Mouse (Mus musculus) hindbrain, embryonic 11.5 days (tissue): ENCODE data around the gene Cadps2. TPM values are rescaled to one million over a fixed set of nuclear protein-coding genes. Genes with fewer than 3 reads are reported as not detected.
A peak's percentile ranks its signal among the peaks of the same experiment; 100 is the strongest.

Experiments used
- ATAC-seq: fragments of 200-750 bp; cut with Nextera tagmentation; 2 replicates; pipeline ENCODE4 v1.8.0; 2017; ENCODE audit warnings: mild to moderate bottlenecking, moderate TSS enrichment, moderate library complexity; ENCODE audit not compliant: low FRiP score
- DNase-seq: peaks from one replicate; pipeline ENCODE4 v3.0.0-alpha.2; 2015; ENCODE audit warnings: low spot score
- H3K27ac ChIP-seq: fragments of 300-500 bp; sonication (generic); 2 replicates; pipeline ENCODE4 v1.5.1; 2014; ENCODE audit warnings: mild to moderate bottlenecking, low read depth, low read length
- H3K27me3 ChIP-seq: fragments of 300-500 bp; sonication (generic); 2 replicates; pipeline ENCODE4 v1.6.1; 2014; ENCODE audit warnings: mild to moderate bottlenecking, low read length, moderate library complexity, mixed read lengths; ENCODE audit not compliant: control insufficient read depth, insufficient read depth
- H3K36me3 ChIP-seq: fragments of 300-500 bp; sonication (generic); 2 replicates; pipeline ENCODE4 v1.6.1; 2014; ENCODE audit warnings: mild to moderate bottlenecking, low read length, moderate library complexity, mixed read lengths; ENCODE audit not compliant: control insufficient read depth, insufficient read depth
- H3K4me1 ChIP-seq: fragments of 300-500 bp; sonication (generic); replicated peaks from 2 replicates; pipeline ENCODE4 v1.6.1; 2014; ENCODE audit warnings: low read length, mixed read lengths; ENCODE audit not compliant: control insufficient read depth, insufficient read depth
- H3K4me2 ChIP-seq: fragments of 300-500 bp; sonication (generic); replicated peaks from 2 replicates; pipeline ENCODE4 v1.6.1; 2014; ENCODE audit warnings: mild to moderate bottlenecking, low read depth, low read length
- H3K4me3 ChIP-seq: fragments of 300-500 bp; sonication (generic); 2 replicates; pipeline ENCODE4 v1.5.1; 2014; ENCODE audit warnings: low read depth, low read length
- H3K9ac ChIP-seq: fragments of 300-500 bp; sonication (generic); 2 replicates; pipeline ENCODE4 v1.6.1; 2014; ENCODE audit warnings: low read depth, low read length
- H3K9me3 ChIP-seq: fragments of 300-500 bp; sonication (generic); 2 replicates; pipeline ENCODE4 v1.6.1; 2016; ENCODE audit warnings: low read length; ENCODE audit not compliant: control insufficient read depth
- WGBS: fragments of 180-500 bp; shearing (Covaris S2); extraction: QIAGEN DNeasy Blood & Tissue Kit; methylation state at CpG from one replicate; pipeline ENCODE4 v1.1.7; 2014; 5-methylcytosine and 5-hydroxymethylcytosine counted together
- polyA plus RNA-seq: library from polyadenylated mRNA; unstranded; fragments of >200 nt; fragmentation: Nextera tagmentation; extraction: Ambion mirVana; gene quantifications from 2 replicates; pipeline ENCODE4 v1.2.1, GENCODE M21; 2014

Cadps2 gene
- polyA plus RNA-seq, result 2.2 and 2.4 TPM in 2 replicates

DNA sequence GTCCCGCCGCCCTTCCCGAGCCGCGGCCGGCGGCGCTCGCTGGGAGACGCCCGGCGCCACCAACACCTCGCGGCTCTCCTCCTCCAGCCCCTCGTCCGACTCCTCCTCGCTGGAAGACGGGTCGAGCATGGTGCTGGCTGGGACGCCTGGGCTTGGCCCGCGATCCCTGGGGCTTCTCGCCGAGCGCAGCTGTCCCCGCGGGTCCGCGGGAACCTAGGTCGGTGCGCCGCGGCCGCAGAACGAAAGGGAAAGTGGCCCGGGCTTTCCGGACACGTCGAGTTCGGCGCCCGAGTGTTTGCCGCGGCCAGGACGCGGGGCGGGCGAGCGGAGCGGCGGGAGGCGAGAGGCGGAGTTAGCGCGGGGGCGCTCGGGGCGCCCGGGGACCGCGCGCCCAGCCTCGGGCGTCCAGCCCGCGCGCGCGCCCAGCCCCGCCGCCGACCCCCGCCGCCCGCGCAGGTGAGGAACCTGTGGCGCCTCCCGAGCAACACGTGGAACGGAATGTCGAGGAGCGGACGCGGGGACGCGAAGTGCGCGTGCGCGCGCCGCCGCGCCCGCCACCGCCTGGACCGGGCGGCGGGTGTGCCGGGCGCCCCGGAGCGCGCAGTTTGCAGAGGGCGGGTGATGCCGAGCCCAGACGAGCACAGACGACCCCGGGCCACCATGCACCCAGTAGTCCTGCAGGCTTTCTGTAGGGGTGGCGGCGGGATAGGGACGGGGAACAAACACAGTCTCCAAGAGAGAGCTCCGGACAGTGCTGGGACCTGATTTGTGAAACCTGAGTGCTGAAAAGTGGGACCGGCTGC lies at the start of gene Cadps2:
TSS of gene Cadps2 (minus strand) at position 413 of the 803 bp plus-strand sequence.
- peak; percentile 68 for DNase-seq

DNA sequence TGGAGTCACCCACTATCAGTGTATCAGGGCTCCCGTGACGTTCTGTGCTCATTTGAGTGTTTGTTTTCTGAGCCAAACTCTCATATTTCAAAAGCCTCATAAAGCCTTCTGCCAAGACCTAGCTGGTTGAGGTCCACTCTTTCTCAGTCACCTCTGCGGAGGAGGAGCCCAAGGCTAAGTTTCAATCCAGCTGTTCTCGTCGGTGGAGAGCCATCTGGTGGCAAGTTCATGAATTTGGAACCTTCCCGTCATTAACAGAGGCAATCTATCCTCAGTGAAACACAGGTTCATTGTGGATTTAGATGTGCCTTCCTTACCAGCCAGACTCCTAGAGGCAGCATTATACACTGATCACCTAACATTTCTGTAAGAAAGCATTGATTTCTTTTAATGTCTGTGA lies 47.2 kb upstream of the Cadps2 start:
- no peak overlapping the region for H3K4me3 ChIP-seq
- no peak overlapping the region for H3K9ac ChIP-seq
- 19% methylated on average over 6 of the region's 6 CpGs for WGBS
- H3K9me3 ChIP-seq, result no peaks in the 10 kb centered on the region
- no peaks in the 10 kb centered on the region for H3K27me3 ChIP-seq
- no peak overlapping the region for H3K27ac ChIP-seq
- H3K4me2 ChIP-seq, result no peak overlapping the region
- H3K36me3 ChIP-seq, result no peaks in the 10 kb centered on the region
- peak; percentile 41 for DNase-seq
- no peaks in the 10 kb centered on the region for H3K4me1 ChIP-seq
- peak; percentile 49 for ATAC-seq

More for the DNA sequence above, at the start of gene Cadps2:
- Histone ChIP-seq H3K9ac (peak within 1 kb of the TSS; percentile 54; the same call in 1 of the 2 replicates), H3K9me3 (no peaks in the 10 kb centered on the region), H3K36me3 (no peaks in the 10 kb centered on the region), H3K4me2 (peak within 1 kb of the TSS; percentile 77), H3K4me1 (peaks cover 3% of the 10 kb centered on the region; the same call in 1 of the 2 replicates), H3K27ac (no peak within 1 kb of the TSS), H3K27me3 (peaks cover 11% of the 10 kb centered on the region; the same call in 1 of the 2 replicates), H3K4me3 (peak within 1 kb of the TSS; percentile 53)
- WGBS, result under 1% methylated on average over 79 of the region's 114 CpGs
- ATAC-seq, result peak; percentile 84

DNA sequence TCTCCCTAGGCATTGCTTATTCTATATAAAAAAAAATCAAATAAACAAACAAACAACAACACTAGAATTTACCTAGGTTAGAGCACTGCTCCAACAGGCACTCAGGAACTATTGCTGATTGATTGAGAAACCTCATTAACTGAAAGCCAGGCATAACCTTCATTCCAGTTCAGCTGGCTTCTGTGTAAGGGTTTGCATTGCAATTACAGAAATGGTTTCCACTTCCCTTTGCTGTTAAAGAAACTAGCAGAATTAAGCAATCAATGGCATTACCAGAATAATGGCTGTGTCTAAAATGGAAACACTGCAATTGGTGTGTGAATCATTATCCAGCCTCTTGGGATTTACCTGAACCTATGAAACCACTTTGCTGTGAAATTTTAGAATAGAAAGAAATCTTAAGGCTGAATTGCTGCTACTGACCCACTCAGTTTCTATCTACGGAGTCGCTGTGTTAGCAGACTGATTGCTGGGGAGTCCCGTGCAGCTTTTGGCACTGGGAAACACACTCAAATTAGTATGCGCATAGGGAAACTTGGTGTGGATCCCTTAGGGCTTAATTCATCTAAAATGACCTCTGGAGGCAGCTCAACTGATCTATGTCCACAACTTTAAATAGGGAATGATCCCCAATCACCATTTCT lies 37.7 kb upstream of the Cadps2 start:
- ATAC-seq (no peak), DNase-seq (no peak)
- Histone ChIP-seq H3K27ac (no peak overlapping the region), H3K4me1 (no peaks in the 10 kb centered on the region), H3K9ac (no peak overlapping the region), H3K4me3 (no peak overlapping the region), H3K27me3 (no peaks in the 10 kb centered on the region), H3K36me3 (no peaks in the 10 kb centered on the region), H3K4me2 (no peak overlapping the region), H3K9me3 (no peaks in the 10 kb centered on the region)
- WGBS, result 79% methylated on average over 4 of the region's 4 CpGs

DNA sequence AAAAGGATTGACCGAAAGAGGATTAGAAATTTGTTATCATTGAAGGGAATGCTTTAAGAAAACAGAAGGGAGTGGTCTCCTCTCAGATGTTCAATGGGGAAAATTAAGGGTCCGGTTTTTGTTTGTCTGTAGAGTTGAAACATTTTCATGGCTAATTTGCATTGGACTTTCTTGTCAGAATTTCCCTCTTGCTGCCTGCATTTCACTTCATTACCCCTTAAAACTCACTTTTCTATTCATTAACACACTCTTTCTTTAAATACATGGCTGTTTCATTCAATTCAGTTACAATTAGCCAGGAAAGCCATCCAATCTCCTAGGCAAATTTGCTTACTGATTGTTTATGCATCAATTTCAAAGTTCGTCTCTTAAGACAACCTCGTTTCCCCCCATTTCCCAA lies 37.1 kb upstream of the Cadps2 start:
- Histone ChIP-seq H3K9ac (no peak overlapping the region), H3K4me2 (no peak overlapping the region), H3K9me3 (no peaks in the 10 kb centered on the region), H3K4me1 (no peaks in the 10 kb centered on the region), H3K36me3 (no peaks in the 10 kb centered on the region), H3K4me3 (no peak overlapping the region), H3K27ac (no peak overlapping the region), H3K27me3 (no peaks in the 10 kb centered on the region)
- DNase-seq (no peak), ATAC-seq (no peak)
- WGBS, result 79% methylated on average over 4 of the region's 4 CpGs

DNA sequence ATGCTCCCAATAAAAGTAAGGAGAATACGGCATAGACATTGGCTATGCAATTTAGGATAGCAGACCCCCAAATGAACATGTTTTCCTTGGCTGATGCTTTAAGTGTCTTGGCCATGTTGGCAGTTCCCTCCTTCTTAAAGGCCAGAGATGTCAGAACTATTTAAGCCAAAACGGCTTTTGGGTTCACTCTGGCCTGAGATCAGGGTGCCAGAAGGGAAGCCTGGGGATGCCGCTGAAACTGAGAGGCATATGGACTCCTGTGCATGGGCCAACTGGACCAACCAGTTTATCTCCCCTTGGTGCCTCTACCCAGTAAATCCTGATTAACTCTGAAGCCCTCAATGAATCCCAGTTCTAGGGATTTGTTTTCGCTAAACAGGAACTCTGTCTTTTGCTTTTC lies 34.6 kb upstream of the Cadps2 start:
- Histone ChIP-seq H3K4me1 (no peaks in the 10 kb centered on the region), H3K27ac (no peak overlapping the region), H3K27me3 (no peaks in the 10 kb centered on the region), H3K36me3 (no peaks in the 10 kb centered on the region), H3K4me2 (no peak overlapping the region), H3K4me3 (no peak overlapping the region), H3K9me3 (no peaks in the 10 kb centered on the region), H3K9ac (no peak overlapping the region)
- DNase-seq, result no peak
- 92% methylated on average over 4 of the region's 4 CpGs for WGBS
- ATAC-seq, result no peak

DNA sequence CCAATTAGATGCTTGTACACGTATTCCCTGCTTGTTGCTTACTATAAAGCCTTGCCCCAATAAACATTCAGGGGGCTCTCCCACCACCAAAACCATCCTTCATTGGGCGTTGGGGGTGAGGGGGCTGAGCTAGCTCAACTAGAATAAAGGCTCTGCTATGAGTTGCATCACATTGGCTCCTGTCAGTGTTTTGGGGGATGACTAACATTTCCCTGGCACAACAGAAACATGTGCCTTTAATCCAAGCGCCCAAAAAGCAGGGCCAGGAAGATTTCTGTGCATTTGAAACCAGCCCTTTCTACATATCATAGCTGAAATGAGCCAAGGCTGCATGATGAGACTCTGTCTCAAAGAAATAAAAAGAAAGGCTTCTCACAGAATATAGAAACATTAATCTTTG lies 34.0 kb upstream of the Cadps2 start:
- no peaks in the 10 kb centered on the region for H3K4me1 ChIP-seq
- no peak overlapping the region for H3K9ac ChIP-seq
- no peak for ATAC-seq
- H3K4me3 ChIP-seq, result no peak overlapping the region
- H3K4me2 ChIP-seq, result no peak overlapping the region
- DNase-seq, result no peak
- no peaks in the 10 kb centered on the region for H3K9me3 ChIP-seq
- 84% methylated on average over 3 of the region's 3 CpGs for WGBS
- H3K36me3 ChIP-seq, result no peaks in the 10 kb centered on the region
- H3K27ac ChIP-seq, result no peak overlapping the region
- no peaks in the 10 kb centered on the region for H3K27me3 ChIP-seq

DNA sequence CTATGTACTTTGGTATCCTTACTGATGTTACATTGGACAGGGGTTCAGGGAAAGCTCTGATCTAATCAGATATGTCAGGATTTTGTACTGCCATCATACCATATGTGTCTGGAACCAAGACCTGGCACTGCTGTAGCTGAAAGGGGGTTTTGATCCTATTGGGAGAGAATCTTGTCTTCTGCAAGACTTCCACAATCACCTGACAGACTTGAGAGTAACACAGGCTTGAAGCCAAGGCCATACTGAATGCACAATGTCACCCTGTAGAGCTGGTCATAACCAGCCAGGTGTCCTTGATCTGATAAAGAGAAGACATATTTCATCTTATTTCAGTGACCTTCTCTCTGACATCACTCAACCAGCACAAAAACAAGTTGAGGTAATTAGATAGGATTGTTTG lies 30.8 kb upstream of the Cadps2 start:
- Histone ChIP-seq H3K4me1 (no peaks in the 10 kb centered on the region), H3K27ac (no peak overlapping the region), H3K9ac (no peak overlapping the region), H3K36me3 (no peaks in the 10 kb centered on the region), H3K4me3 (no peak overlapping the region), H3K9me3 (no peaks in the 10 kb centered on the region), H3K27me3 (no peaks in the 10 kb centered on the region), H3K4me2 (no peak overlapping the region)
- ATAC-seq, result no peak
- DNase-seq, result no peak

DNA sequence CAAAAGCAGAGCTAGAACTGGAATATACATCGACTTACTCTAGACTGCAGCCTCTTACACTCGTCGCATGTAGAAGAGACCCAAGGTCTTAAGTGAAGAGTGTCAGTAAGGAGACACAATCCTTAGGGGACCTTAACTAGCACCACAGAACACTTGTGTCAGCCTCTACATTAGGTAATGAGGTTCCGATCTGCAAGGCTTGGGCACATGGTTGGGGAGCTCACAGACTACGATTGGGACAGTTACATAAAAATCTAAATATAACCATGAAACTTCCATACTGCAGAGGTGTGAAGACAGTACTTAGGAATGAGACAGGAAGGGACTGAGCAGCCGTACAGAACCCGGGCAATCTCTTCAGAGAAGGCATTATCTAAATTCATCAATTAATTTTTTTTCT lies 27.1 kb upstream of the Cadps2 start:
- H3K9me3 ChIP-seq, result no peaks in the 10 kb centered on the region
- no peaks in the 10 kb centered on the region for H3K36me3 ChIP-seq
- no peaks in the 10 kb centered on the region for H3K27me3 ChIP-seq
- H3K4me1 ChIP-seq, result no peaks in the 10 kb centered on the region
- 96% methylated on average over 7 of the region's 7 CpGs for WGBS
- no peak overlapping the region for H3K9ac ChIP-seq
- DNase-seq (no peak), ATAC-seq (no peak)
- H3K27ac ChIP-seq, result no peak overlapping the region
- no peak overlapping the region for H3K4me2 ChIP-seq
- no peak overlapping the region for H3K4me3 ChIP-seq

DNA sequence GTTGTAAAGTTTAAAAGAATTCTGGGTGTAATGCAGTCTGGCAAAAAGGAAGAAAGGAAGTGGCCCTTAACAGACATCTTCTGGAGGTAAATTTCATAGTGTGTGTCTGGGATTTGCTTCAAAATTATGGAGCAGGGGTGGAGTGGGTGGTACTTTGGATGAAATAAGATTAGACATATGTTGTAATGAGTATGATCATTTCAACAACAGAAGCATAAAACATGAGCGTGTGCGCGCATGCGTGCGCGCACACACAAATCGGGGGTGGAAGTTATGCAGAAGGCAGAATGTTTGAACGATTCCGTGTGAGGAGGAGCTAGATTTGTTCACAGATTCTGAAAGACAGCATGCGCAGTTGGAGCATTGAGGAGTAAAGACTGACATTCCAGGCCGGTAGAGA lies 14.2 kb upstream of the Cadps2 start:
- no peaks in the 10 kb centered on the region for H3K36me3 ChIP-seq
- H3K27me3 ChIP-seq, result no peaks in the 10 kb centered on the region
- H3K27ac ChIP-seq, result no peak overlapping the region
- DNase-seq, result no peak
- no peak overlapping the region for H3K9ac ChIP-seq
- no peak overlapping the region for H3K4me2 ChIP-seq
- H3K4me1 ChIP-seq, result no peaks in the 10 kb centered on the region
- ATAC-seq, result no peak
- 96% methylated on average over 11 of the region's 11 CpGs for WGBS
- no peak overlapping the region for H3K4me3 ChIP-seq
- H3K9me3 ChIP-seq, result no peaks in the 10 kb centered on the region
